8 mouse cellular contexts compared by ENCODE assay signal in genomic region chr7:114115961-114116360, GRCm38 (mm10). TPM values are rescaled to one million over a fixed set of nuclear protein-coding genes. Genes with fewer than 3 reads are reported as not detected.
DNase-seq lines count a peak whose midpoint lies in the region; ATAC-seq and TF ChIP-seq lines count a peak whose summit lies in the region.

No protein-coding gene starts in this region.

- H3K4me1 ChIP-seq in heart, embryonic 10.5 days, result peaks cover 28% of the 10 kb centered on the region
- peaks cover 0 to 32% of the 10 kb centered on the region in 2 experiments; a peak in 3 of 4 replicates for H3K4me1 ChIP-seq in CH12.LX (ENCODE audit: control insufficient read depth in 1 of 2, insufficient read depth in 2 of 2)
- peaks cover 30% of the 10 kb centered on the region for H3K4me1 ChIP-seq in hindbrain, embryonic 10.5 days (replicated peaks)
- H3K4me1 ChIP-seq in midbrain, embryonic 11.5 days (ENCODE audit: control insufficient read depth, insufficient read depth, low read length), result peaks cover 7% of the 10 kb centered on the region

- dilution Hi-C loops in CH12.LX (cut with MboI; ENCODE audit: extremely low pct_ligation_motif_present, extremely low pct_unique_long_range_greater_than_20kb, low sequenced_read_pairs), result no loop called here

- H3K36me3 ChIP-seq in heart, embryonic 10.5 days, result 0 out of 2 replicates have a peak, but pooled peaks cover 5% of the 10 kb centered on the region
- H3K36me3 ChIP-seq in CH12.LX (replicated peaks in 1 of 2; ENCODE audit: control insufficient read depth in 1 of 2, insufficient read depth in 1 of 2, low read length in 1 of 2), result peaks cover 0 to 3% of the 10 kb centered on the region in 2 experiments
- 0 out of 2 replicates have a peak, but pooled peaks cover 10% of the 10 kb centered on the region for H3K36me3 ChIP-seq in hindbrain, embryonic 10.5 days
- H3K36me3 ChIP-seq in midbrain, embryonic 11.5 days (ENCODE audit: control insufficient read depth, insufficient read depth, low read length), result no peaks in the 10 kb centered on the region

- TF ChIP-seq RAD21 in CH12.LX (IDR thresholded peaks at IDR 0.05; ENCODE audit: low read depth, low read length), result no peak

- H3K27ac ChIP-seq in heart, embryonic 10.5 days, result no peak overlapping the region
- no peak overlapping the region for H3K27ac ChIP-seq in CH12.LX (ENCODE audit: insufficient read depth, low read depth)
- no peak overlapping the region for H3K27ac ChIP-seq in hindbrain, embryonic 10.5 days
- no peak overlapping the region for H3K27ac ChIP-seq in midbrain, embryonic 11.5 days (ENCODE audit: low read depth, low read length)

- H3K9me3 ChIP-seq in heart, embryonic 10.5 days, result no peaks in the 10 kb centered on the region
- no peaks in the 10 kb centered on the region for H3K9me3 ChIP-seq in CH12.LX (replicated peaks; ENCODE audit: low read length)
- no peaks in the 10 kb centered on the region for H3K9me3 ChIP-seq in hindbrain, embryonic 10.5 days
- no peaks in the 10 kb centered on the region for H3K9me3 ChIP-seq in midbrain, embryonic 11.5 days (ENCODE audit: control insufficient read depth, low read length)

- ATAC-seq in midbrain, embryonic 11.5 days (ENCODE audit: low FRiP score), result no peak
- no peak for ATAC-seq in frontal cortex, adult (ENCODE audit: low TSS enrichment)

- H3K4me2 ChIP-seq in CH12.LX (ENCODE audit: insufficient read depth, low read depth, poor library complexity, severe bottlenecking), result peak overlapping the region; percentile 80; the same call in 1 of the 2 replicates
- peak overlapping the region; percentile 79 for H3K4me2 ChIP-seq in midbrain, embryonic 11.5 days

- no peak overlapping the region for H3K9ac ChIP-seq in CH12.LX (ENCODE audit: insufficient read depth, low read depth)
- no peak overlapping the region for H3K9ac ChIP-seq in midbrain, embryonic 11.5 days (ENCODE audit: low read length)

- in situ Hi-C loops in CH12.LX (cut with MboI; ENCODE audit: low pct_ligation_motif_present, low pct_unique_long_range_greater_than_20kb, low sequenced_read_pairs), result no loop called here

- no peak for TF ChIP-seq EP300 in CH12.LX (IDR thresholded peaks at IDR 0.05; ENCODE audit: low read length)

- no peaks in the 10 kb centered on the region for H3K79me2 ChIP-seq in CH12.LX (replicated peaks; ENCODE audit: control insufficient read depth, extremely low read depth, insufficient read depth, poor library complexity, severe bottlenecking)

- no peaks in the 10 kb centered on the region for H3K27me3 ChIP-seq in heart, embryonic 10.5 days (ENCODE audit: insufficient read depth, poor library complexity, severe bottlenecking)
- peaks cover 9% of the 10 kb centered on the region for H3K27me3 ChIP-seq in CH12.LX (replicated peaks)
- peaks cover 12% of the 10 kb centered on the region; the same call in 1 of the 2 replicates for H3K27me3 ChIP-seq in hindbrain, embryonic 10.5 days (ENCODE audit: insufficient read depth, poor library complexity, severe bottlenecking)
- H3K27me3 ChIP-seq in midbrain, embryonic 11.5 days (ENCODE audit: control insufficient read depth, insufficient read depth, low read length), result peaks cover 2% of the 10 kb centered on the region; the same call in 1 of the 2 replicates

- DNase-seq in heart, embryonic 10.5 days (ENCODE audit: low spot score), result no peak
- DNase-seq in heart, adult 18-20 months, result no peak
- DNase-seq in CH12.LX (ENCODE audit: extremely low read depth), result no peak
- no peak for DNase-seq in hindbrain, embryonic 10.5 days (ENCODE audit: low spot score)
- DNase-seq in midbrain, embryonic 11.5 days (ENCODE audit: low spot score, missing footprints), result peak; percentile 84
- no peak for DNase-seq in ovary, adult 18-20 months (ENCODE audit: low spot score)
- no peak for DNase-seq in kidney, adult 9 months

- TF ChIP-seq POLR2A in CH12.LX (IDR thresholded peaks at IDR 0.05; ENCODE audit: low read depth, low read length), result no peak

- TF ChIP-seq CTCF in CH12.LX (conservative IDR thresholded peaks at IDR 0.05 in 1 of 2, IDR thresholded peaks at IDR 0.05 in 1 of 2; ENCODE audit: low read depth in 2 of 2, low read length in 2 of 2), result no peak

- 14% methylated on average over 9 of the region's 9 CpGs for WGBS in heart, embryonic 10.5 days
- WGBS in hindbrain, embryonic 10.5 days, result 24% methylated on average over 9 of the region's 9 CpGs
- 28% methylated on average over 9 of the region's 9 CpGs for WGBS in midbrain, embryonic 11.5 days

- peak overlapping the region; percentile 96 for H3K4me3 ChIP-seq in heart, embryonic 10.5 days
- H3K4me3 ChIP-seq in CH12.LX (replicated peaks in 1 of 3; ENCODE audit: low read depth in 2 of 3, low read length in 2 of 3, poor library complexity in 1 of 3), result no peak overlapping the region
- peak overlapping the region; percentile 83 for H3K4me3 ChIP-seq in hindbrain, embryonic 10.5 days
- peak overlapping the region; percentile 82 for H3K4me3 ChIP-seq in midbrain, embryonic 11.5 days (ENCODE audit: low read depth, low read length)

TF ChIP-seq in CH12.LX, 34 proteins besides CTCF, POLR2A, EP300 and RAD21:
- TF ChIP-seq NELFE (IDR thresholded peaks at IDR 0.05; ENCODE audit: low read depth, low read length) (no peak), ZMIZ1 (IDR thresholded peaks at IDR 0.05; ENCODE audit: low read depth, low read length) (no peak)
TF ChIP-seq in CH12.LX: peak in this region for 0.

RNA-seq across cellular contexts. Expression of gene Rras2, which starts 1.6 kb away (rescaled TPM):
- polyA plus RNA-seq in heart, embryonic 10.5 days (2016; fragmentation: Nextera tagmentation; extraction: Ambion mirVana), result 51.8 and 57.5 TPM in 2 replicates
- 10 to 100 TPM; 48.8 to 55.6 TPM for total RNA-seq in heart, adult 18-20 months (2021)
- total RNA-seq in CH12.LX (2012; rRNA removed) (8.1 and 11.2 TPM in 2 replicates), CH12.LX (2014; rRNA removed) (35.7 and 36.0 TPM in 2 replicates)
- polyA plus RNA-seq in CH12.LX (2012; ENCODE audit: insufficient read length, low read depth), result 17.6 and 18.4 TPM in 2 replicates
- polyA plus RNA-seq in hindbrain, embryonic 10.5 days (2016; fragmentation: Nextera tagmentation; extraction: Ambion mirVana), result 21.0 and 27.3 TPM in 2 replicates
- polyA plus RNA-seq in midbrain, embryonic 11.5 days (2014; fragmentation: Nextera tagmentation; extraction: Ambion mirVana), result 26.7 and 30.7 TPM in 2 replicates

Comparison
In these comparisons a context has a peak if more than half of its experiments do, and no peak if none do; other contexts are left out.
1. H3K4me3 ChIP-seq: peak in heart, embryonic 10.5 days (single experiment), hindbrain, embryonic 10.5 days (single experiment) and midbrain, embryonic 11.5 days (single experiment); none in CH12.LX (0 of 3).